Mouse (Mus musculus): Measurements from ENCODE around the gene Fuk. TPM values are rescaled to one million over a fixed set of nuclear protein-coding genes. Genes with fewer than 3 reads are reported as not detected.

The Fuk gene
- polyA plus RNA-seq (2016; fragmentation: Nextera tagmentation; extraction: Ambion mirVana): 12.2 and 12.7 TPM in 2 replicates

GRCm38 (mm10) chr8:110901839-110902578 is at the start of gene Fuk:
TSS of gene Fuk (minus strand) at chr8:110902488.
- Histone ChIP-seq H3K9me3 (replicated peaks) (no peaks in the 10 kb centered on the region), H3K4me1 (peaks cover 10% of the 10 kb centered on the region), H3K27me3 (ENCODE audit: low read depth, poor library complexity, severe bottlenecking) (no peaks in the 10 kb centered on the region), H3K27ac (replicated peaks) (peak within 1 kb of the TSS; percentile 86), H3K36me3 (peaks cover 18% of the 10 kb centered on the region), H3K4me3 (peak within 1 kb of the TSS; percentile 85)
- WGBS: 3% methylated on average over 30 of the region's 30 CpGs
- peak; percentile 78 for DNase-seq (ENCODE audit: low spot score)

GRCm38 (mm10) chr8:110950065-110950484 is 47.8 kb upstream of the Fuk start:
- no peaks in the 10 kb centered on the region for H3K4me1 ChIP-seq
- no peak overlapping the region for H3K27ac ChIP-seq (replicated peaks)
- DNase-seq (ENCODE audit: low spot score): no peak
- peaks cover 22% of the 10 kb centered on the region for H3K36me3 ChIP-seq
- no peaks in the 10 kb centered on the region for H3K9me3 ChIP-seq (replicated peaks)
- no peak overlapping the region for H3K4me3 ChIP-seq
- 89% methylated on average over 17 of the region's 17 CpGs for WGBS
- no peaks in the 10 kb centered on the region for H3K27me3 ChIP-seq (ENCODE audit: low read depth, poor library complexity, severe bottlenecking)

- WGBS: 88% methylated on average over 4 of the region's 4 CpGs
- no peak overlapping the region for H3K4me3 ChIP-seq
- peaks cover 16% of the 10 kb centered on the region for H3K4me1 ChIP-seq
- no peaks in the 10 kb centered on the region for H3K27me3 ChIP-seq (ENCODE audit: low read depth, poor library complexity, severe bottlenecking)
- no peak overlapping the region for H3K27ac ChIP-seq (replicated peaks)
- H3K9me3 ChIP-seq (replicated peaks): no peaks in the 10 kb centered on the region
- H3K36me3 ChIP-seq: peaks cover 4% of the 10 kb centered on the region; the same call in 1 of the 2 replicates
- DNase-seq (ENCODE audit: low spot score): no peak
Observed at GRCm38 (mm10) chr8:110945716-110946115, 43.4 kb upstream of the Fuk start.

GRCm38 (mm10) chr8:110944276-110944876 is 42.1 kb upstream of the Fuk start:
- H3K36me3 ChIP-seq: peaks cover 4% of the 10 kb centered on the region; the same call in 1 of the 2 replicates
- no peak overlapping the region for H3K27ac ChIP-seq (replicated peaks)
- 88% methylated on average over 7 of the region's 7 CpGs for WGBS
- no peak for DNase-seq (ENCODE audit: low spot score)
- H3K9me3 ChIP-seq (replicated peaks): no peaks in the 10 kb centered on the region
- H3K4me1 ChIP-seq: peaks cover 16% of the 10 kb centered on the region
- H3K27me3 ChIP-seq (ENCODE audit: low read depth, poor library complexity, severe bottlenecking): no peaks in the 10 kb centered on the region
- H3K4me3 ChIP-seq: no peak overlapping the region

- WGBS: 64% methylated on average over 10 of the region's 10 CpGs
- Histone ChIP-seq H3K9me3 (replicated peaks) (no peaks in the 10 kb centered on the region), H3K4me3 (no peak overlapping the region), H3K27me3 (ENCODE audit: low read depth, poor library complexity, severe bottlenecking) (no peaks in the 10 kb centered on the region), H3K36me3 (peaks cover 8% of the 10 kb centered on the region; the same call in 1 of the 2 replicates), H3K27ac (replicated peaks) (no peak overlapping the region), H3K4me1 (peaks cover 16% of the 10 kb centered on the region)
- DNase-seq (ENCODE audit: low spot score): no peak
Observed at GRCm38 (mm10) chr8:110941453-110941948, 39.2 kb upstream of the Fuk start.

- no peak for DNase-seq (ENCODE audit: low spot score)
- peaks cover 16% of the 10 kb centered on the region for H3K4me1 ChIP-seq
- 0 out of 2 replicates have a peak, but pooled peaks cover 8% of the 10 kb centered on the region for H3K36me3 ChIP-seq
- no peaks in the 10 kb centered on the region for H3K27me3 ChIP-seq (ENCODE audit: low read depth, poor library complexity, severe bottlenecking)
- H3K4me3 ChIP-seq: no peak overlapping the region
- H3K27ac ChIP-seq (replicated peaks): no peak overlapping the region
- 89% methylated on average over 15 of the region's 15 CpGs for WGBS
- no peaks in the 10 kb centered on the region for H3K9me3 ChIP-seq (replicated peaks)
Observed at GRCm38 (mm10) chr8:110940682-110941452, 38.6 kb upstream of the Fuk start.

GRCm38 (mm10) chr8:110938882-110939589 is 36.7 kb upstream of the Fuk start:
- WGBS: 83% methylated on average over 6 of the region's 6 CpGs
- Histone ChIP-seq H3K27me3 (ENCODE audit: low read depth, poor library complexity, severe bottlenecking) (no peaks in the 10 kb centered on the region), H3K27ac (replicated peaks) (no peak overlapping the region), H3K36me3 (0 out of 2 replicates have a peak, but pooled peaks cover 8% of the 10 kb centered on the region), H3K9me3 (replicated peaks) (no peaks in the 10 kb centered on the region), H3K4me1 (peaks cover 16% of the 10 kb centered on the region), H3K4me3 (no peak overlapping the region)
- no peak for DNase-seq (ENCODE audit: low spot score)

- no peaks in the 10 kb centered on the region for H3K27me3 ChIP-seq (ENCODE audit: low read depth, poor library complexity, severe bottlenecking)
- no peak overlapping the region for H3K4me3 ChIP-seq
- peaks cover 5% of the 10 kb centered on the region for H3K4me1 ChIP-seq
- WGBS: 97% methylated on average over 12 of the region's 12 CpGs
- no peaks in the 10 kb centered on the region for H3K9me3 ChIP-seq (replicated peaks)
- no peak overlapping the region for H3K27ac ChIP-seq (replicated peaks)
- DNase-seq (ENCODE audit: low spot score): no peak
- peaks cover 10% of the 10 kb centered on the region; the same call in 1 of the 2 replicates for H3K36me3 ChIP-seq
Observed at GRCm38 (mm10) chr8:110936217-110936616, 33.9 kb upstream of the Fuk start.

GRCm38 (mm10) chr8:110933272-110933671 is 31.0 kb upstream of the Fuk start:
- WGBS: 91% methylated on average over 2 of the region's 2 CpGs
- no peak overlapping the region for H3K4me3 ChIP-seq
- H3K36me3 ChIP-seq: peaks cover 28% of the 10 kb centered on the region

GRCm38 (mm10) chr8:110932444-110932843 is 30.2 kb upstream of the Fuk start:
- peaks cover 25% of the 10 kb centered on the region for H3K36me3 ChIP-seq
- H3K4me1 ChIP-seq: peaks cover 6% of the 10 kb centered on the region; the same call in 1 of the 2 replicates
- no peak overlapping the region for H3K4me3 ChIP-seq
- no peaks in the 10 kb centered on the region for H3K9me3 ChIP-seq (replicated peaks)
- no peak for DNase-seq (ENCODE audit: low spot score)
- no peaks in the 10 kb centered on the region for H3K27me3 ChIP-seq (ENCODE audit: low read depth, poor library complexity, severe bottlenecking)
- H3K27ac ChIP-seq (replicated peaks): no peak overlapping the region
- 87% methylated on average over 3 of the region's 3 CpGs for WGBS

More at GRCm38 (mm10) chr8:110933272-110933671, 31.0 kb upstream of the Fuk start:
- Histone ChIP-seq H3K4me1 (peaks cover 6% of the 10 kb centered on the region; the same call in 1 of the 2 replicates), H3K27me3 (ENCODE audit: low read depth, poor library complexity, severe bottlenecking) (no peaks in the 10 kb centered on the region), H3K9me3 (replicated peaks) (no peaks in the 10 kb centered on the region), H3K27ac (replicated peaks) (no peak overlapping the region)
- DNase-seq (ENCODE audit: low spot score): no peak

GRCm38 (mm10) chr8:110931176-110931939 is 29.1 kb upstream of the Fuk start:
- peak overlapping the region; percentile 23; the same call in 1 of the 2 replicates for H3K4me3 ChIP-seq
- no peaks in the 10 kb centered on the region for H3K9me3 ChIP-seq (replicated peaks)
- H3K27ac ChIP-seq (replicated peaks): 0 out of 2 replicates have a peak overlapping the region, but pooled peaks have one; percentile 13
- no peak for DNase-seq (ENCODE audit: low spot score)
- WGBS: 80% methylated on average over 12 of the region's 12 CpGs
- H3K27me3 ChIP-seq (ENCODE audit: low read depth, poor library complexity, severe bottlenecking): no peaks in the 10 kb centered on the region
- peaks cover 24% of the 10 kb centered on the region for H3K36me3 ChIP-seq
- peaks cover 10% of the 10 kb centered on the region for H3K4me1 ChIP-seq

Data from midbrain, embryonic 10.5 days (tissue).